Mouse (Mus musculus) midbrain, embryonic 10.5 days (tissue): Measurements from ENCODE around the gene Svs2. TPM values are rescaled to one million over a fixed set of nuclear protein-coding genes. Genes with fewer than 3 reads are reported as not detected.

Source experiments
- DNase-seq: peaks from one replicate; pipeline ENCODE4 v3.0.0-alpha.2; 2017; ENCODE audit warnings: low spot score
- H3K27ac ChIP-seq: fragments of 300-500 bp; sonication (generic); replicated peaks from 2 replicates; pipeline ENCODE4 v1.5.1; 2016; ENCODE audit warnings: mild to moderate bottlenecking
- H3K27me3 ChIP-seq: fragments of 300-500 bp; sonication (generic); 2 replicates; pipeline ENCODE4 v1.6.1; 2016; ENCODE audit warnings: low read depth, mild to moderate bottlenecking; ENCODE audit not compliant: poor library complexity, severe bottlenecking
- H3K36me3 ChIP-seq: fragments of 300-500 bp; sonication (generic); 2 replicates; pipeline ENCODE4 v1.6.1; 2016; ENCODE audit warnings: mild to moderate bottlenecking, moderate library complexity
- H3K4me1 ChIP-seq: fragments of 300-500 bp; sonication (generic); 2 replicates; pipeline ENCODE4 v1.6.1; 2016
- H3K4me3 ChIP-seq: fragments of 300-500 bp; sonication (generic); 2 replicates; pipeline ENCODE4 v1.5.1; 2016; ENCODE audit warnings: mild to moderate bottlenecking, moderate library complexity
- H3K9me3 ChIP-seq: fragments of 300-500 bp; sonication (generic); replicated peaks from 2 replicates; pipeline ENCODE4 v1.6.1; 2016; ENCODE audit warnings: mild to moderate bottlenecking
- WGBS: fragments of 180-500 bp; shearing (Covaris S2); methylation state at CpG from one replicate; pipeline ENCODE4 v1.1.7; 2016; 5-methylcytosine and 5-hydroxymethylcytosine counted together
- polyA plus RNA-seq: library from polyadenylated mRNA; unstranded; fragments of >200 nt; fragmentation: Nextera tagmentation; extraction: Ambion mirVana; gene quantifications from 2 replicates; pipeline ENCODE4 v1.2.1, GENCODE M21; 2016

Gene Svs2
- polyA plus RNA-seq, 1 experiment from 2014 or later, result not detected

DNA sequence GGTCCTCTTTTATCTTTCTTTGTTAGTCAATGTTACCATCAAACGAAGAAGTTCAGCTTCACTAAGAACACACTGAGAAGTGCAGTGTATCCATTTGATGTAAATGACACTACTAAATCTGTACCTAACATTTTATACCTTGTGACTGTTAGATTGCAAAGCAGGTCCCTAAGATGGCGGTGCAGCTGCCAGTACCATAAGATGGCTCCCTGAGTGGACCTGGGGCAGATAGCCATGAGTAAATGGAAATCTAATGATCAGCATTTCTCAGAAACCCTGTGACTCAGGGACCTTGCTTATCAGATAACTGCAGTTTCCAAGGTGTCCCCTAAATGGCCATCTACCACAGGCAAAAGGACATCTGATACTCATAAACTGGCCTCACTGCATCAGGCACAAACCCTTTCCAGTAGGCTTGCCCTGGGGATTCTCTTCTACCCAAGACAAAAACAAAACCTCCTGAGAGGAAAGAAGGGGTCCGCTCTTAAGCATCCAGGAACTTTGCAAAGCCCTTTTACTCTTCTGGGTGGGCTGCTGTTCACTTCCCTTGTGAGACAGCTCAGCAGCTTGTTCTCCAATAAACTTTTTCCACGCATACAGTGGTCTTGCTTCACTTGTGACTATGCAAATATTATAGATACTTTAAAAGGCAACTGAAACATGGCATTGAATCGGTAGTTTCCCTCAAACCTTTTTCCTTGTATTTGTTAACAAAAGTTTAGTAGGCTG is 42.1 kb downstream of the Svs2 start:
- Histone ChIP-seq H3K27ac (no peak overlapping the region), H3K9me3 (no peaks in the 10 kb centered on the region), H3K27me3 (no peaks in the 10 kb centered on the region), H3K36me3 (no peaks in the 10 kb centered on the region), H3K4me3 (no peak overlapping the region), H3K4me1 (no peaks in the 10 kb centered on the region)
- WGBS, result 87% methylated on average over 5 of the region's 5 CpGs
- DNase-seq, result no peak

DNA sequence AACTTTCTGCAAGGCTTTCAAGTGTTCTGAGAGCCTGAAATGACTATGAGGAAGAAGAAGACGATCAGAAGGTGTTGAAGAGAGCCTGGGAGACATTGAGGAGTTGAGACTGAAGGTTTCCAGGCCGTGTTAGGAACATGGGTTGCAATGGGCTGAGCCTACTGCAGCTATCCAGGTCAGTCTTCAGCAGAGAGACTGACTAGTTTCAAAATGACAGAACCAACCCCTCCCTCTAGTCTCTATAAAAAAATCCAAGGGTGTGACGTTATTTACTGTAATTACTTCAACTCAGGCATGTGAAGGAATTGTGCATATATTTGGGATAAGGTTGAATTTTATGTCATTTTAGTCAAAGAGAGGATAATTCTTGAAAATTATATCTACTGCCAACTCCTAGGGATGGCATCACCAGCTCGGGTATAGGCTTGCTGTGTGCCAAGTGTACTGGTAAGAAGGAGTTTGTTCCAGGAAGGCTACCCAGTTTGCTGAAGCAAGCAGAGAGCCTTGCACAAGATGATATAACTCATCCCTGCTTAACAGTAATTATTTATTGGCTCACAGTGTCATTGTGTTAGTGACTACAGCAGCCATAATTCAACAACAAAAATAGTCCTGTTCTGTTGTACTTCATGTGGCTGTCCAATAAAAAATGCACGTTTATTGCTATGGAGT is 43.2 kb downstream of the Svs2 start:
- Histone ChIP-seq H3K4me3 (no peak overlapping the region), H3K27me3 (no peaks in the 10 kb centered on the region), H3K9me3 (no peaks in the 10 kb centered on the region), H3K36me3 (no peaks in the 10 kb centered on the region), H3K27ac (no peak overlapping the region), H3K4me1 (no peaks in the 10 kb centered on the region)
- WGBS, result 86% methylated on average over 5 of the region's 5 CpGs
- DNase-seq, result no peak

DNA sequence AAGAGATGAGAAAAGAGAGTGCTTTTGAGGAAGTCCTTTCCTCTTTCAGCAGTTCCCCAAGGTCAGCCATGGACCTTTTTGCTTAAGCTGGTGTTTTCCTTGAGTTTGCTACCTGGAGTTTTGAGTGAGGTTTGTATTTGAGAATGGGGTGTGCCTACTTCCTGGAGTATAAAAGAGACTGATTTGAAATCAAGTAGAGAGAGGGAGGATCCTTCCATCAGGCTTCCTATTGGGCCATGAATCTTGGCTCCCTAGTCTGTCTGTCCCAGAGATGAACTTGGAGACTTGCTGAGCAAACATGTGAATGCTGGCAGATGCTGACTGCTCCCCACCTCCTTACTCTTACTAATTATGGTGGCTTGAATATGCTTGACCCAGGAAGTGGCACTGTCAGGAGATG is 46.0 kb downstream of the Svs2 start:
- Histone ChIP-seq H3K4me1 (no peaks in the 10 kb centered on the region), H3K27me3 (no peaks in the 10 kb centered on the region), H3K9me3 (no peaks in the 10 kb centered on the region), H3K36me3 (no peaks in the 10 kb centered on the region), H3K4me3 (no peak overlapping the region), H3K27ac (no peak overlapping the region)
- DNase-seq, result no peak

DNA sequence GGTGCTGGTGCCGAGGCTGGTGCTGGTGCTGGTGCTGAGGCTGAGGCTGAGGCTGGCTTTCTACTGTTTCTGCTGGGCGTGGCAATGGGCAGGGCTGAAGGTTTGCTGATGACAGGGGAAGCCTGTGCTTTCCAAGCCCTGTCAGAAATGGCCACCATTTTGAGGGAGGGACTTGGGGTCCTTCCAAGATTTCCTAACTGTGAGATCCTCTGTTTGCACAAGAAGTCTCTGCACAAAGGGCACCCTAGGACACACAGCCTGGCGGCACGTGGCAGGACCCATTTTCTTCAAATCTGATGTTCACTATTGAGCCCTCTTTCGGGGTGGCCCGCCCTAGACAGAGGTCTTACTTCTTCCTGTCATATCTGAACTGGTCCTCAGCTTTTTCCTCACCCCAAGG is 47.7 kb downstream of the Svs2 start, which contains the start of gene Wfdc12:
Wfdc12 (minus strand) TSS at position 33 of the 400 bp plus-strand sequence.
- no peak within 1 kb of the TSS for H3K27ac ChIP-seq
- H3K4me1 ChIP-seq, result no peaks in the 10 kb centered on the region
- no peaks in the 10 kb centered on the region for H3K36me3 ChIP-seq
- H3K27me3 ChIP-seq, result no peaks in the 10 kb centered on the region
- WGBS, result 89% methylated on average over 6 of the region's 6 CpGs
- DNase-seq, result no peak
- H3K4me3 ChIP-seq, result no peak within 1 kb of the TSS
- no peaks in the 10 kb centered on the region for H3K9me3 ChIP-seq

DNA sequence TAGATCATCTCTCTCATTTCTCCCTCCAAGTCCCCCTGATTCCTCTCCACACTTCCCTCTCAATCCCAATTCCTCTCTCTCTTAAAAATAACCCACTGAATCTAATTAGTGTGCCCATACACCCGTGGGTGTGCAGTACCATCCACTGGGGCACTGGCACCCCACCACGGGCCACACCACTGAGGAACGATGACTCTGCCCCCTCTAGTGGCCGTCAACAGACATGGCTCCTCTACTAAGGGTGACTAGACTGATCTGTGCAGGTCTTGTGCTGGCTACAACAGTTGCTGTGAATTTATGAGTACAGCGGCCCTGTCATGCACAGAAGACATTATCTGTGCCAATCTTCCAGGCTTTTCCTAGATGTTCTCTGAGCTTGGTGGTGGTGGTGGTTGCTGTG is 49.5 kb downstream of the Svs2 start:
- WGBS, result 36% methylated on average over 5 of the region's 5 CpGs
- DNase-seq, result no peak

More for the DNA sequence above, 49.5 kb downstream of the Svs2 start:
- Histone ChIP-seq H3K4me3 (no peak overlapping the region), H3K4me1 (peaks cover 9% of the 10 kb centered on the region), H3K27me3 (no peaks in the 10 kb centered on the region), H3K36me3 (no peaks in the 10 kb centered on the region), H3K27ac (no peak overlapping the region), H3K9me3 (no peaks in the 10 kb centered on the region)

Other genes with a start within 250 kb of the Svs2 start
- gene Ywhab, start 243.5 kb downstream of the Svs2 start, polyA plus RNA-seq, result 322 and 331 TPM in 2 replicates
- gene Pabpc1l, start 213.0 kb downstream of the Svs2 start, polyA plus RNA-seq, result 0.87 and 1.4 TPM in 2 replicates
- gene Stk4, start 168.1 kb downstream of the Svs2 start, polyA plus RNA-seq, result 33.9 and 34.7 TPM in 2 replicates
- 58.7 and 60.0 TPM in 2 replicates for gene Tomm34, start 167.3 kb downstream of the Svs2 start, polyA plus RNA-seq
- gene Kcns1, start 67.4 kb downstream of the Svs2 start, polyA plus RNA-seq, result 0.06 TPM in 1 of 2 replicates, not detected in the other
- not detected in 2 replicates for gene Wfdc5, start 55.7 kb downstream of the Svs2 start, polyA plus RNA-seq
- not detected in 2 replicates for gene Wfdc12, start 47.9 kb downstream of the Svs2 start, polyA plus RNA-seq
- not detected in 2 replicates for gene Wfdc15a, start 38.3 kb downstream of the Svs2 start, polyA plus RNA-seq
- not detected in 2 replicates for gene Wfdc15b, start 16.8 kb downstream of the Svs2 start, polyA plus RNA-seq
- gene Svs3b, start 18.2 kb upstream of the Svs2 start, polyA plus RNA-seq, result not detected in 2 replicates
- not detected in 2 replicates for gene Svs4, start 40.0 kb upstream of the Svs2 start, polyA plus RNA-seq
- not detected in 2 replicates for gene Svs3a, start 50.8 kb upstream of the Svs2 start, polyA plus RNA-seq
- gene Svs6, start 78.3 kb upstream of the Svs2 start, polyA plus RNA-seq, result not detected in 2 replicates
- gene Svs5, start 94.3 kb upstream of the Svs2 start, polyA plus RNA-seq, result not detected in 2 replicates
- 0.31 TPM in 1 of 2 replicates, not detected in the other for gene Slpi, start 150.6 kb upstream of the Svs2 start, polyA plus RNA-seq
- gene Rbpjl, start 164.7 kb upstream of the Svs2 start, polyA plus RNA-seq, result not detected in 2 replicates
- 0.21 TPM in 1 of 2 replicates, not detected in the other for gene Matn4, start 166.7 kb upstream of the Svs2 start, polyA plus RNA-seq
- 16.1 and 17.4 TPM in 2 replicates for gene Sdc4, start 205.4 kb upstream of the Svs2 start, polyA plus RNA-seq
- gene Sys1, start 218.5 kb upstream of the Svs2 start, polyA plus RNA-seq, result 64.8 and 65.9 TPM in 2 replicates
- 3.7 and 3.9 TPM in 2 replicates for gene Gm20458, start 222.5 kb upstream of the Svs2 start, polyA plus RNA-seq
- not detected in 2 replicates for gene Trp53tg5, start 235.3 kb upstream of the Svs2 start, polyA plus RNA-seq
- gene Dbndd2, start 247.6 kb upstream of the Svs2 start, polyA plus RNA-seq, result 3.0 and 3.2 TPM in 2 replicates